Mouse (Mus musculus) hindbrain, embryonic 14.5 days (tissue): ENCODE data around the gene Dab1. TPM values are rescaled to one million over a fixed set of nuclear protein-coding genes. Genes with fewer than 3 reads are reported as not detected.
A peak's percentile ranks its signal among the peaks of the same experiment; 100 is the strongest.

Source experiments
- ATAC-seq: fragments of 200-750 bp; cut with Nextera tagmentation; 2 replicates; pipeline ENCODE4 v1.8.0; 2017; ENCODE audit warnings: moderate number of reproducible peaks, mild to moderate bottlenecking, moderate TSS enrichment, moderate library complexity; ENCODE audit not compliant: low FRiP score
- DNase-seq: peaks from one replicate; pipeline ENCODE4 v3.0.0-alpha.2; 2015; ENCODE audit warnings: low spot score
- H3K27ac ChIP-seq: fragments of 300-500 bp; sonication (generic); 2 replicates; pipeline ENCODE4 v1.5.1; 2014; ENCODE audit warnings: mild to moderate bottlenecking, moderate library complexity
- H3K27me3 ChIP-seq: fragments of 300-500 bp; sonication (generic); 2 replicates; pipeline ENCODE4 v1.6.1; 2014; ENCODE audit warnings: mild to moderate bottlenecking, low read length, mixed read lengths; ENCODE audit not compliant: control insufficient read depth, insufficient read depth
- H3K36me3 ChIP-seq: fragments of 300-500 bp; sonication (generic); replicated peaks from 2 replicates; pipeline ENCODE4 v1.6.1; 2014; ENCODE audit not compliant: control insufficient read depth, insufficient read depth
- H3K4me1 ChIP-seq: fragments of 300-500 bp; sonication (generic); replicated peaks from 2 replicates; pipeline ENCODE4 v1.6.1; 2014; ENCODE audit warnings: antibody characterized with exemption, low read length, mixed read lengths; ENCODE audit not compliant: control insufficient read depth, insufficient read depth
- H3K4me2 ChIP-seq: fragments of 300-500 bp; sonication (generic); replicated peaks from 2 replicates; pipeline ENCODE4 v1.6.1; 2014; ENCODE audit warnings: mild to moderate bottlenecking, moderate library complexity
- H3K4me3 ChIP-seq: fragments of 300-500 bp; sonication (generic); replicated peaks from 2 replicates; pipeline ENCODE4 v1.5.1; 2014; ENCODE audit warnings: mild to moderate bottlenecking, low read length
- H3K9ac ChIP-seq: fragments of 300-500 bp; sonication (generic); 2 replicates; pipeline ENCODE4 v1.6.1; 2014
- H3K9me3 ChIP-seq: fragments of 300-500 bp; sonication (generic); 2 replicates; pipeline ENCODE4 v1.6.1; 2016; ENCODE audit warnings: low read length; ENCODE audit not compliant: control insufficient read depth
- WGBS: fragments of 180-500 bp; shearing (Covaris S2); extraction: QIAGEN DNeasy Blood & Tissue Kit; methylation state at CpG from one replicate; pipeline ENCODE4 v1.1.7; 2014; 5-methylcytosine and 5-hydroxymethylcytosine counted together
- polyA plus RNA-seq: library from polyadenylated mRNA; unstranded; fragments of >200 nt; fragmentation: Nextera tagmentation; extraction: Ambion mirVana; gene quantifications from 2 replicates; pipeline ENCODE4 v1.2.1, GENCODE M21; 2014

Gene Dab1
- polyA plus RNA-seq, 1 experiment from 2014 or later = 62.9 TPM

DNA sequence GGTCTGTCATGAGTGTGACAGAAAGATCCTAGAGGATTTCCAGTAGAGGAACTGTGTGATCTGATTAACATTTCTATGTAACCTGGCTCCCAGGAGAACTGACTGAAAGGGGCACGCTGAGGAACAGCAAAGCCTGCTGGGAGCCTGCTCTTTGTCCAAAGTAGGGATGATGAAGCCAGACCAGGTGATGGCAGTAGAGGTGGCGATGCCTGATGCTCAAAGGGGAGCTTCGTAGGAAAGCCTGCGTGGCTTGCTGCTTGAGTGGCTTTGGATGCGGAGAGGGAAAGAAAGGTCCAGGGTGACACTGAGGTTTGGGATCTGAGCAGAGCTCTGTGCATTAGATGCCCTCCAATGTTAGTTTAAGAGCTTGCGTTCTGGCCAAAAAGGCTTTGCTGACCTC lies 584.9 kb downstream of the Dab1 start:
- Histone ChIP-seq H3K4me2 (no peak overlapping the region), H3K4me3 (no peak overlapping the region), H3K36me3 (no peaks in the 10 kb centered on the region), H3K4me1 (no peaks in the 10 kb centered on the region), H3K27ac (no peak overlapping the region), H3K9me3 (no peaks in the 10 kb centered on the region), H3K9ac (no peak overlapping the region), H3K27me3 (no peaks in the 10 kb centered on the region)
- ATAC-seq (no peak), DNase-seq (no peak)
- 34% methylated on average over 6 of the region's 6 CpGs for WGBS

DNA sequence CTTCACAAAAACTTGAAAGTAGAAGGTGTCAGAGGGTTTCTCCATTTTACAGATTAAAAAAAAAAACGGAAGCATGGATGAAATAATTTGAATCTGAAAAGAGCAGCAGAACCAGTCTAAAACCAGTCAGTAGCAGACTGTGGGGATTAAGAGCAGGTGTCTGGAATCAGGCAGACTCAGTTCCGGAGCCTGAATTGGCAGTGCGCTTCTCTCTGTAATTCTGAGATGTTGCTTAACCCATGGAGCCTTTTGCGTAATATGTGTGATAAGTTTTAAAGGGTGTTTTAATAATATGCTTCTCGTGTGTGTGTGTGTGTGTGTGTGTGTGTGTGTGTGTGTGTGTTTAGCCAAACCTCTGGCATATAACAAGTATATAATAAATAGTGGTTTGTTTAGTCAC lies 587.5 kb downstream of the Dab1 start:
- no peak for ATAC-seq
- Histone ChIP-seq H3K4me1 (0 out of 2 replicates have a peak, but pooled peaks cover 3% of the 10 kb centered on the region), H3K36me3 (no peaks in the 10 kb centered on the region), H3K27me3 (no peaks in the 10 kb centered on the region), H3K27ac (no peak overlapping the region), H3K4me2 (no peak overlapping the region), H3K9ac (no peak overlapping the region), H3K4me3 (no peak overlapping the region), H3K9me3 (no peaks in the 10 kb centered on the region)
- WGBS = 76% methylated on average over 5 of the region's 5 CpGs
- no peak for DNase-seq

DNA sequence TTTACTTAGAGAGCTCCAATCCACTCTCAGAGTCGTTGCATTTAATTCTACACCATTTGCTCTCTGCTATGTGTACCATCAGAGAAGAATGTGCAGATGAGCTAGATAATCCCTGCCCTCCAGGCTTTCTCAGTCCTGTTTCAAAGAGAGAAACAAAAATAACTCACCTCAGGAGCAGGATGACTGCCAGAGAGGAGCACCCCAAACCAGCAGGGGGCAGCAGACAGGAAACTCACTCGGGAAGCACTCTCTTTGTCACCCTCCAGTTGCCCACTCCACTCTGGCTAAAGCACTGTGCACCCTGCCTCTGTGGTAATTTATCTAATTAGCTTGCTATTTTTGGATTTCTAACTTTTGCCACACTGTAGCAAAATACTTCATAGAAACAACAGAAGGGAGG lies 589.9 kb downstream of the Dab1 start:
- no peaks in the 10 kb centered on the region for H3K9me3 ChIP-seq
- H3K36me3 ChIP-seq = no peaks in the 10 kb centered on the region
- H3K4me2 ChIP-seq = no peak overlapping the region
- 39% methylated on average over 2 of the region's 2 CpGs for WGBS
- ATAC-seq = no peak
- H3K4me1 ChIP-seq = 0 out of 2 replicates have a peak, but pooled peaks cover 5% of the 10 kb centered on the region
- H3K9ac ChIP-seq = no peak overlapping the region
- DNase-seq = no peak
- H3K27ac ChIP-seq = no peak overlapping the region
- no peaks in the 10 kb centered on the region for H3K27me3 ChIP-seq
- H3K4me3 ChIP-seq = no peak overlapping the region

DNA sequence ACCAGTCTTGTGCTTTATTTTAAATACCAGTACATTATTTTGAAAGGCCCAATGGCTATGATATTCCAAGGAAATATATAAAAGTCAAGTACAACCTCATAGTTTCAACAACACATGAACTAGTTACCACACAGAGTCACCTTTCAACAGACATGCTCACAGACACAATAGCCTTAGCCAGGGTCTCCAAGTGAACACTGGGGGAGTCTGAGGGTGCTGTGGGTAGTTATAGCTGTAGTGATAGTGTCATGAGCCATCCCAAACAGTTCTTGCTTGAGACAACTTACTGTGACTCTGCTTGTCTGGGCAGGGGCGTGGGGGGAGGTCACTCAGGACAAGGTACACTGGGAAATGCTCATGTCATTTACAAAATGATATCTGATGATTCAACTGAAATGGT lies 591.6 kb downstream of the Dab1 start:
- Histone ChIP-seq H3K4me3 (no peak overlapping the region), H3K27ac (no peak overlapping the region), H3K4me1 (0 out of 2 replicates have a peak, but pooled peaks cover 5% of the 10 kb centered on the region), H3K36me3 (no peaks in the 10 kb centered on the region), H3K9ac (no peak overlapping the region), H3K27me3 (no peaks in the 10 kb centered on the region), H3K4me2 (no peak overlapping the region), H3K9me3 (no peaks in the 10 kb centered on the region)
- DNase-seq = no peak
- ATAC-seq = no peak
- WGBS = 86% methylated on average over 1 of the region's 1 CpGs

DNA sequence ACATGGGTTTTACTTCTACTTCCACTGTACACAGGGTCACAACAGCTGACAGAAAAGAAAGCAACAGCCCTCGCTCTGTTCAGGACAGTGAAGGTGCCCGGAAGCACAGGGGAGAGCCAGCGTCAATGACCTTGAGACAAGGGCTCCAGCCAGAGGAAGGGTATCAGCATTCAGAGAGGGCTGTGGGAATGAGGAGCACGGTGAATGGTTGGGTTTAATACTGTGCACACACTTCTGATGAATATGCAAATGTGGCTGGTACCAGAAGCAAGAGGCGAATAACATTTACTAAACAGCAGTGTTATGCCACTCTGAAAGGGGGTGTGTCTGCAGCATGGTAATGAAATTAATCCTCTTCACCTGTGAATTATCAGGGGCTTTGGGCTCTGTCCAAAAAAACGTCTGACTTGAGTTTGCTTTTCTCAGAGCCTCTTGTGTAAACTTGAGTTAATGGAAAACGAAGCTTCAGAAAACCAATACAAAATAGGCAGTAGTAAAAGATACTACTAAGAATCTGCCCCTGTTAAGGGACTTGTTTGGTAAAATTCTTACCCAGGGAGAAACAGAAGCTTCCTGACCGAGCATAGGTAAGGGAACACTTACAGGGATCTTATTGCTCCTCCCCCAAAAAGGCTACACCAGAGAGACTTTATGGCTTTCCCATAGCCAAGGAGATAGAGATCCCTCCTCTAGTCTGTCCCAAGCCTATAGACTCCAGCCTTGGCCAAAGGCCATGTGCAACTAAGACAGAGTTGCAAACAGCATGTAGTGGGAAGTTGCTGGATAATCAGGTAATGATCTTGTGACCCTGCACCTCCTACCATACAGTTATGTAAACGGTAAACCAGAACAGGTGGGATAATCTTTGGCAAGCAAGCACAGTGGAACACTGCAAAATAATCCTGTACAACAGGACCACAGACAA lies 592.6 kb downstream of the Dab1 start:
- ATAC-seq (peak; percentile 46; the same call in 1 of the 2 replicates), DNase-seq (no peak)
- H3K36me3 ChIP-seq = no peaks in the 10 kb centered on the region

DNA sequence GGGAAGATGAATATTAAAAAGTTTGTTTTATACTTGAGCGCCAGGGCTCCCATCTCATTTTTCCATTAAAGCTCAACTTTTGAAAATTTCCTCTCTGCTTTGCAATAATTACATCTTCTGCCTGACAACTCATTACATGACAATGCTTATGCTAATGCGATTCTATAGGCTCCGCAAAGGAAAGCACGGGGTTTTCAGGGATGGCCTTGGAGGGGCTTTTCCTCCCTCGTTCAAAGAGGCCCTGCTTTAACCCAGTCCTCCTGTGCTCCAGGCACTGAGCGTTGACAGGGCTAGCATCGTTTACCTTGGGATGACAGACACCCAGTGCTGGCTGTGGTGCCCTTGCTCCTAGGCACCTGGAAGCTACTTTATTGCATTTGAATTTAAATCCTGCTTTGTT lies 595.6 kb downstream of the Dab1 start:
- peaks cover 20% of the 10 kb centered on the region; the same call in 1 of the 2 replicates for H3K4me1 ChIP-seq
- no peaks in the 10 kb centered on the region for H3K27me3 ChIP-seq
- ATAC-seq = no peak
- no peak overlapping the region for H3K27ac ChIP-seq
- H3K9me3 ChIP-seq = no peaks in the 10 kb centered on the region
- H3K4me3 ChIP-seq = no peak overlapping the region
- H3K9ac ChIP-seq = no peak overlapping the region
- no peaks in the 10 kb centered on the region for H3K36me3 ChIP-seq
- WGBS = 24% methylated on average over 7 of the region's 7 CpGs
- H3K4me2 ChIP-seq = no peak overlapping the region
- DNase-seq = no peak

More for the DNA sequence above, 592.6 kb downstream of the Dab1 start:
- Histone ChIP-seq H3K4me3 (no peak overlapping the region), H3K9me3 (no peaks in the 10 kb centered on the region), H3K4me1 (0 out of 2 replicates have a peak, but pooled peaks cover 5% of the 10 kb centered on the region), H3K27me3 (no peaks in the 10 kb centered on the region), H3K4me2 (no peak overlapping the region), H3K9ac (no peak overlapping the region), H3K27ac (no peak overlapping the region; the same call in 1 of the 2 replicates)
- 53% methylated on average over 9 of the region's 9 CpGs for WGBS

DNA sequence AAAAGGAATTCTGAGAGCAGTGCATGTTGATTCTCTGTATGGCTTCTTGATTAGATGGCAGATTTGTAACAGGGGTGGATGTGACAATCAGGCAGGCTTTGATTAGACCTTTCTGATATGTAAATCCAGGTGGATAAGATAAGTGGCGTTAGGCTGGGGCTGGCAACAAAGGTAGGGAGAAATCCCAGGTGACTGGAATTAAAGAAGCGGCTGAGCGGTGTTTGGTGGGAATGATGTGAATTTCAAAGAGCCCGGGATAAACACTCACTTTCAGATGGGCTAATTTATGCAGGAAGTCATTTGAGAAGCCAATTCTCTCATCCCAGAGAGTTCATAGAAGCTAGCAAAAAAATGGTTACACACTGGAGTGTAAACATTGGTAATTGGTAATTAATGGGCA lies 598.2 kb downstream of the Dab1 start:
- ATAC-seq (no peak), DNase-seq (no peak)
- Histone ChIP-seq H3K27ac (no peak overlapping the region), H3K4me3 (no peak overlapping the region), H3K27me3 (no peaks in the 10 kb centered on the region), H3K36me3 (no peaks in the 10 kb centered on the region), H3K4me1 (peaks cover 15% of the 10 kb centered on the region; the same call in 1 of the 2 replicates), H3K9me3 (no peaks in the 10 kb centered on the region), H3K9ac (no peak overlapping the region), H3K4me2 (peak overlapping the region; percentile 28)
- 21% methylated on average over 4 of the region's 4 CpGs for WGBS

DNA sequence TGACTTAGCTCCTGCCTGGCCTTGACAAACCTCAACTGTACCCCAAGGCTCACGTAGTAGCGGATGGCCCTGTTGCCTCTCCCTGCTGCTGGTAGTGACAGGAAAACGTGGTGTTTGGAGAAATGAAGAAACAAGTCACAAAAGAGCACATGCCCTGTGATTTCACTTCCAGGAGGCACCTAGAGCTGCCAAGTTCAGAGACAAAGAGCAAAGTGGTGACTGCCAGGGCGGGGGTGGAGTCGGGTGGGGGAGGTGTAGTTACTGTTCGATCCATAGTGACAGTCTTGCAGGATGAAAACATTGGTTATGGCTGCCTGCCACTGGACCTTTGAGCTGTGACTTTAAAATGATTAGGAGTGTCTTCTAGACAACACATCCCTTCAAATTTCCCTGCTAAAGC lies 599.6 kb downstream of the Dab1 start:
- no peak overlapping the region for H3K27ac ChIP-seq
- 50% methylated on average over 6 of the region's 6 CpGs for WGBS
- peaks cover 15% of the 10 kb centered on the region; the same call in 1 of the 2 replicates for H3K4me1 ChIP-seq
- H3K4me2 ChIP-seq = no peak overlapping the region
- H3K9me3 ChIP-seq = no peaks in the 10 kb centered on the region
- H3K27me3 ChIP-seq = no peaks in the 10 kb centered on the region
- H3K4me3 ChIP-seq = no peak overlapping the region
- H3K36me3 ChIP-seq = no peaks in the 10 kb centered on the region
- H3K9ac ChIP-seq = no peak overlapping the region
- DNase-seq (no peak), ATAC-seq (no peak)

DNA sequence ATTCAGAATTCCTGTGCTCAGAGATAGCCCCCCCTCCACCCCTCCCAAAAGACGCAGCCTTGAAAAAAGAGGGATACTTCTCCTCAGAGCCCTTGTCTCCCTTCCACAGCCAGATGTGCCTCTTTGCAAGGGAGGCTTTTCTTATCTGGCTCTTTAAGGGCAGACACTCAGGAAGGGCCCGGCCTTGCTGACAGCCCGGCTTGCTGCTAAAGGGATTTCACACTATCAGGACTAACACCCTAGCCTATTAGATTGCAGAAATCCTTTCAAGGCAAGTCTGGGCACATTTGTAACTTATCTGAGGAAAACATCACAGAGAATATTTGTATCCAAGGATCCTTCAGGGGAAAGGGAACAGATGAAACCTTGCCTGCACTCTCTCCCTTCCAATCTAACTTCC lies 600.9 kb downstream of the Dab1 start:
- Histone ChIP-seq H3K4me2 (no peak overlapping the region), H3K27ac (no peak overlapping the region), H3K36me3 (no peaks in the 10 kb centered on the region), H3K9ac (no peak overlapping the region), H3K4me3 (no peak overlapping the region), H3K9me3 (no peaks in the 10 kb centered on the region), H3K27me3 (no peaks in the 10 kb centered on the region), H3K4me1 (peaks cover 15% of the 10 kb centered on the region; the same call in 1 of the 2 replicates)
- ATAC-seq = no peak
- no peak for DNase-seq
- 54% methylated on average over 3 of the region's 3 CpGs for WGBS
